Comparison of ENCODE assay signal across 21 mouse cellular contexts in the genomic region with DNA sequence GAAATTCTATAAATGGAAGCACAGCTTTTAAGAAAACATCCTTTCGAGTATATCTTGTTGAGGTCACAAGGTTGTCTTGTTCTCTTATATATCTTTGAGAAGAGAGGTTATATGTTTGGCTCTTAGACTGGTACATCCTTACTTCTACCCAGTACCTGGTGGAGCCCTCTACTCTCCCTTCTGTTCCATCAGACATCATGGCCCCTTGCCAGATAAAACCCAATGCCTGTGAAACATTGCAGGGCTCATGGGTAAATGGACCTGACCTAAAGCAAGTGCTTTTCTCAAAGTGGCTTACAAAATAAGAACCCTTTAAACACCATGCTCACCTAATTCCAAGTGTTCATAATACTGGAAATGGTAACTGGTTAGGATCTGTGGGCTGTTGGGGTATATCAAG. TPM values are rescaled to one million over a fixed set of nuclear protein-coding genes. Genes with fewer than 3 reads are reported as not detected.
A peak's percentile ranks its signal among the peaks of the same experiment; 100 is the strongest.
DNase-seq lines count a peak whose midpoint lies in the region; ATAC-seq and TF ChIP-seq lines count a peak whose summit lies in the region.
"Had no signal": no experiment of that assay in that cellular context is flagged by ENCODE, and none has a peak within 500 bp of the region (broad histone marks: within the 10 kb centered on the region; RNA-seq: fewer than 3 reads in every experiment).

No protein-coding gene starts in this region.

- H3K27me3 ChIP-seq in cerebellum, adult 2 months (ENCODE audit: control insufficient read depth, insufficient read depth, low read length) = no peaks in the 10 kb centered on the region
- H3K27me3 ChIP-seq in embryonic facial prominence, embryonic 15.5 days = no peaks in the 10 kb centered on the region
- H3K27me3 ChIP-seq: embryonic facial prominence, embryonic 12.5 days; forebrain, embryonic 13.5 days; forebrain, embryonic 15.5 days had no signal

- H3K36me3 ChIP-seq in embryonic facial prominence, embryonic 15.5 days = no peaks in the 10 kb centered on the region
- H3K36me3 ChIP-seq: embryonic facial prominence, embryonic 12.5 days; forebrain, embryonic 15.5 days had no signal

- no peak for TF ChIP-seq CTCF in cerebellum, adult 2 months (IDR thresholded peaks at IDR 0.05; ENCODE audit: borderline replicate concordance, insufficient read depth, low read depth, low read length)

- ATAC-seq in embryonic facial prominence, embryonic 15.5 days (ENCODE audit: insufficient number of reproducible peaks, low FRiP score, low TSS enrichment, low read depth) = no peak
- ATAC-seq: forebrain, embryonic 13.5 days; forebrain, embryonic 15.5 days had no signal

- H3K4me3 ChIP-seq in cerebellum, adult 2 months (replicated peaks; ENCODE audit: insufficient read depth, low read depth, low read length) = no peak overlapping the region
- no peak overlapping the region for H3K4me3 ChIP-seq in embryonic facial prominence, embryonic 15.5 days (replicated peaks)
- H3K4me3 ChIP-seq: embryonic facial prominence, embryonic 12.5 days; forebrain, embryonic 13.5 days; forebrain, embryonic 15.5 days had no signal

- H3K9ac ChIP-seq in embryonic facial prominence, embryonic 15.5 days = no peak overlapping the region
- H3K9ac ChIP-seq: embryonic facial prominence, embryonic 12.5 days; forebrain, embryonic 13.5 days; forebrain, embryonic 15.5 days; forebrain, postnatal 0 days had no signal

- 96% methylated on average over 1 of the region's 1 CpGs for WGBS in cerebellum, adult 2 months
- 74% methylated on average over 1 of the region's 1 CpGs for WGBS in embryonic facial prominence, embryonic 15.5 days

- DNase-seq in cerebellum, postnatal 14 days = peak; percentile 37 to 38
- no peak for DNase-seq in cerebellum, adult 2 months
- peak; percentile 14 for DNase-seq in heart, adult 11 months
- DNase-seq in heart, adult 18-20 months = no peak
- DNase-seq in yolk sac, embryonic 10.5 days (ENCODE audit: low spot score) = no peak
- DNase-seq: adrenal gland, adult 2 months; adrenal gland, postnatal 10 days; adrenal gland, postnatal 25 days; cerebellum, adult 11 months; cerebellum, adult 18-20 months; cerebellum, adult 9-10 months; embryo, embryonic 11 days had no signal

- H3K4me2 ChIP-seq in embryonic facial prominence, embryonic 15.5 days (replicated peaks) = no peak overlapping the region
- H3K4me2 ChIP-seq: embryonic facial prominence, embryonic 12.5 days; forebrain, embryonic 13.5 days; forebrain, embryonic 15.5 days had no signal

- no peak for TF ChIP-seq POLR2A in cerebellum, adult 2 months (IDR thresholded peaks at IDR 0.05; ENCODE audit: borderline replicate concordance, insufficient read depth, low read length)

- no peaks in the 10 kb centered on the region for H3K9me3 ChIP-seq in embryonic facial prominence, embryonic 15.5 days (replicated peaks)
- H3K9me3 ChIP-seq: embryonic facial prominence, embryonic 12.5 days; forebrain, embryonic 13.5 days; forebrain, embryonic 15.5 days had no signal

- no peak overlapping the region for H3K27ac ChIP-seq in cerebellum, adult 2 months (ENCODE audit: insufficient read depth, low read length)
- H3K27ac ChIP-seq in embryonic facial prominence, embryonic 15.5 days (replicated peaks) = peak overlapping the region; percentile 58; the same call in 1 of the 2 replicates
- H3K27ac ChIP-seq: embryonic facial prominence, embryonic 12.5 days; forebrain, embryonic 13.5 days; forebrain, embryonic 15.5 days had no signal

- no peaks in the 10 kb centered on the region for H3K4me1 ChIP-seq in cerebellum, adult 2 months (ENCODE audit: control insufficient read depth, insufficient read depth, low read length)
- H3K4me1 ChIP-seq in embryonic facial prominence, embryonic 15.5 days = peaks cover 23% of the 10 kb centered on the region
- H3K4me1 ChIP-seq: forebrain, embryonic 13.5 days; forebrain, embryonic 15.5 days had no signal

RNA-seq across cellular contexts. Expression of a gene that starts 43.5 kb away (rescaled TPM):
- not detected in 2 replicates for polyA plus RNA-seq in cerebellum, adult 2 months (2012; rRNA removed)
- total RNA-seq in heart, adult 18-20 months (2021) = 100 to 1,000 TPM; 214 to 234 TPM
- polyA plus RNA-seq in embryonic facial prominence, embryonic 15.5 days (2015; fragmentation: Nextera tagmentation; extraction: Ambion mirVana) = 0.61 and 0.98 TPM in 2 replicates
- total RNA-seq: common myeloid progenitor, adult 5-6 weeks; ES-E14; forebrain, postnatal 0 days; MEL had no signal
- polyA plus RNA-seq: C2C12 had no signal

Comparison
In these comparisons a context has a peak if more than half of its experiments do, and no peak if none do; other contexts are left out.
1. DNase-seq: peak in cerebellum, postnatal 14 days (2 of 2) and heart, adult 11 months (single experiment); none in cerebellum, adult 2 months (0 of 2), heart, adult 18-20 months (0 of 2) and yolk sac, embryonic 10.5 days (single experiment).